Mouse (Mus musculus): ENCODE results near the gene Slc7a5. TPM values are rescaled to one million over a fixed set of nuclear protein-coding genes. Genes with fewer than 3 reads are reported as not detected.

Gene Slc7a5
- polyA plus RNA-seq, 1 experiment, result 113 TPM

DNA sequence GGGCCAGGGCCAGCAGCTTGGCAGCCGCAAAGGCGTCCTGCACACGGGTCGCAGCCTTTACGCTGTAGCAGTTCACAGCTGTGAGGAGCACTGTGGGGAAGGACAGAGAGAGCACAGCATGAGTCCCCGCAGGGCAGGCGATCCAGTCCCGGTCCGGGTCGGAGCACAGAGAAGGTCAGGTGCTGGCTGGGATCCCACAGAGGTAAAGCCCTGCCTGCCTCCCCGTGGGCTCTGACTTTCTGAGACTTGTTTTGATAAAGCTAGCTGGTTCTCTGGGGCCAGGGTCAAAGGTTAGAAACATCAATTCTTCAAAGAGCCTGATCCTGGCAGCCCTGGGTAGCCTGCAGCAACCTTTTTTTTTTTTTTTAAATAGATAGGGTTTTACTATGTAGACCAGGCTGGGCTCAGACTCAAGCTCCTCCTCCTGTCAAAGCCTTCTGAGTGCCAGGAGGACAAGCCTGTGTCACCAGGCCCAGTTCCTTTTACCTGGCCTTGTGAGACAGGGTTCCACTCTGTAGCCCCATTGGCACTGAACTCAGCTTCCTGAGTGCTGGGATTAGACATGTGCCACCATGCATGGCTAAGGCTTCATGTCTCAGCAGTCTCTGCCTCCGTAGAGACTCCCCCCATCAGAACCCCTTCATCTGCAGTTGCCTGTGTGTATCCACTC lies 10.9 kb downstream of the Slc7a5 start:
- TF ChIP-seq POLR2A (IDR thresholded peaks at IDR 0.05; ENCODE audit: borderline replicate concordance, extremely low read depth, insufficient read depth, insufficient read length, poor library complexity, severe bottlenecking) (no peak), CTCF (IDR thresholded peaks at IDR 0.05; ENCODE audit: borderline replicate concordance, extremely low read depth, insufficient read depth, insufficient read length) (no peak)
- no peak for DNase-seq (ENCODE audit: low read depth)

DNA sequence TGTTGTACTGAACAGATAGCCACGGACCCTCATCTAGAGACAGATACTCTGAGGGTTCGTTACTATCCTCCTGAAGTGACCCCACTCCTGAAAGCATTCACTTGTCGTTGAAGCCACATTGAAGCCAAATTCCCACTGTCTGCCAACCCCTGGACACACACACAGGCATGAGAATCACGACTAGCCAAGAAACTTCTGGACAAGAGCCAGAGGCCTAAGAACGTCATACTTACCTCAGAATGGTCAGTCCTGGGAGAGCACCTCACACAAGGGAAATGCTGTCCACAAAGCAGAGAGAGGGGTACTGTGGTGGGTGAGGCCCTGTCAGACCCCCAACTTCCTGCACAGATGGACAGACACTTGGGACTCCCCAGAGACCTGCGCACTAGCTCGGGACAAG lies 11.6 kb downstream of the Slc7a5 start:
- DNase-seq (ENCODE audit: low read depth), result no peak

DNA sequence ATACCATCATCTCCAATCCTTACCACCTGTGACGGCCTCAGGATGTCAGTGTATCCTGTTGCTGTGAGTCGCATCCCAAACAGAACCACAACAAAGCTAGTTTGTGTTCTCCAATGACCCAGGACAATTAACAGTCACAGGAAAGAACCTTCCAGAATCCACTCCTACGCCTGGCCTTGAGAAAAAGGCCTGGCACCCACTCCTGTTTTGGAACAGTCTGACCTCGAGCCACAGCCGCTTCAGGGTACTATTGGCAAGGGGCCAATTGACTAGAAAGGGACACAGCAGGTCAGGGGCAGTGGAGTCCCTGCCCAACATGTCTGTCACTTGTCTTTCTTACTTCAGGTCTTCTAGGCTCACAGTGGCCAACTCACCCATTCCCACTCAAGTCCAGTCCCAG lies 14.6 kb downstream of the Slc7a5 start:
- DNase-seq (ENCODE audit: low read depth), result no peak
- TF ChIP-seq CTCF (IDR thresholded peaks at IDR 0.05; ENCODE audit: borderline replicate concordance, extremely low read depth, insufficient read depth, insufficient read length) (no peak), POLR2A (IDR thresholded peaks at IDR 0.05; ENCODE audit: borderline replicate concordance, extremely low read depth, insufficient read depth, insufficient read length, poor library complexity, severe bottlenecking) (no peak)

More for the DNA sequence above, 11.6 kb downstream of the Slc7a5 start:
- TF ChIP-seq POLR2A (IDR thresholded peaks at IDR 0.05; ENCODE audit: borderline replicate concordance, extremely low read depth, insufficient read depth, insufficient read length, poor library complexity, severe bottlenecking) (no peak), CTCF (IDR thresholded peaks at IDR 0.05; ENCODE audit: borderline replicate concordance, extremely low read depth, insufficient read depth, insufficient read length) (no peak)

DNA sequence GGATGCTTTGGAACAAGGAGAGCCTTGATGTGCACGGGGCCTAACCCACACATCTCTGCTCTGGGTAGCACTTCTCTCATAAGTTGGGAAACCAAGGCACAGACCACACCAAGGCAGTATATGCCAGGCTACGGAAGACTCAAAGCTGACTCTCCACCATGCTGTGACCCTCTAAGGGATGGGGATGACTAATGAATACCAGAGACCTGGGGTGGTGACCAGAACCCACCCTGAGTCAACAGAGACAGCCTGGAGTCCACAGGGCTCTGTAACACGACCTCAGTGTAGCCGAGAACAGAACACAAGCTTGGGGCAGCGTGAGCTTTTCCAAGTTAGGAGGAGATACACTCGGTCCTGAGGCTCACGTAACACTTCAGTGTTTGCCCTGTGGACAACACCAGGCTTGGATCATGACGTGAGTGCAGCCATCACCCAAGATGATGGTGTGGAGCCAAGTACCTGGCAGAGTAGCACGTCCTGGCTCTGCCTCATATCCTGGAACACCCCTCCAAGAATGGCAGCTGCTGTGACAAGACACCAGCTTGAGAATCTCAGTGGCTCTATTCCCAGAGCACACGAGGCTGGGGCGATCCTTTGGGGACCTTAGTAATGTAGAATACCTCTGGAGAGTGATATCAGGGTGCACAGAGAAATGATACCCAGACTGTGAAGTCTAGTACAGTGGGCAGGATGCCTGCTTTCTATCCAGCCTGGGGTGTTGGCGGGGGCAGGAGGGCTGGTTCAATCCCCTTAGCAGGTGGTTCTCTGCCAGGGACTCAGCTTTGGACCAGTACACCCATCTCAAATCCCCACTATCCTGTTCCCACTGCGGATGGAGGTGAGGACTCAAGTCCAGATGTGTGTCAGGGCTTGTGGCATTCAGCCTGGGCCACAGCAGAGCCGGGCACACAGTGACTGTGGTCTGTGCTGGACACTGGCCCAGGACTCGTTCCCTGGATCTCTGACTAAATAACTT lies 17.4 kb downstream of the Slc7a5 start:
- no peak for TF ChIP-seq CTCF (IDR thresholded peaks at IDR 0.05; ENCODE audit: borderline replicate concordance, extremely low read depth, insufficient read depth, insufficient read length)
- TF ChIP-seq POLR2A (IDR thresholded peaks at IDR 0.05; ENCODE audit: borderline replicate concordance, extremely low read depth, insufficient read depth, insufficient read length, poor library complexity, severe bottlenecking), result no peak
- peak; percentile 47 for DNase-seq (ENCODE audit: low read depth)

DNA sequence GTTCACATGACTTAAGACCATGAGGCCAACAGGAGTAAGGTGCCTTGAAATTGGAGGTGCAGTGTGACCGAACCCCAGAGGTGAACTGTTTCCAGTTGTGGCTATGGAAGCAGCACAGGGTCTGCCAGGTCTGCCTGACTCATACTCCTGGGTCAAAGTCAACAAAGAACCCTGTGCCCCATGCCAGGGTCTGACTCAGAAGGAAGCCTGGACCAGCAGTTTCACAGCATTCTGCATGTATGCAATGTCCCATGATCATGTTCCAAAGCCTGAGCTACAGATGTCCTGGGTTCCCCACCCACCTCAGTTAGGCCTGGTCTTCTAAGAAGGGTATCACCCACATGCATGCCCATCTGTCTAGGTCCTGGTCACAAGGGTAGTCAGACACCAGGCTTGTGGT lies 18.2 kb downstream of the Slc7a5 start:
- no peak for DNase-seq (ENCODE audit: low read depth)
- TF ChIP-seq POLR2A (IDR thresholded peaks at IDR 0.05; ENCODE audit: borderline replicate concordance, extremely low read depth, insufficient read depth, insufficient read length, poor library complexity, severe bottlenecking) (no peak), CTCF (IDR thresholded peaks at IDR 0.05; ENCODE audit: borderline replicate concordance, extremely low read depth, insufficient read depth, insufficient read length) (no peak)

DNA sequence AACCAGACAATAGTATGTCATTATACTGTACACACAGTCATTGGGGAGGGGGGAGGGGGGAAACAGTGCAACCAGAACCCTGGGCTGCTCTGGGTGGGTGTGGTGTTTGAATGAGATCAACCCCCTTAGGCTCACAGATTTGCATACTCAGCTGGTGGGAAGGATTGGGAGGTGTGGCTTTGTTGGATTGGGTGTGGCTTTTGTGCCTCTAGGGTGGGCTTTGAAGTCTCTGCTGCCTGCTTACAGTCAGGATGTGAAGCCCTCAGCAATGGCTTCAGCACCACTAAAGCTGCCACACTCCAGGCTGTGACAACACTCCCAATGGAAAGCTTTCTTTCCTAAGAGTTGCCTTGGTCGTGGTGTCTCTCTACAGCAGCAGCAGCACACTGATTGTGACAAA lies 19.9 kb downstream of the Slc7a5 start:
- no peak for DNase-seq (ENCODE audit: low read depth)
- no peak for TF ChIP-seq POLR2A (IDR thresholded peaks at IDR 0.05; ENCODE audit: borderline replicate concordance, extremely low read depth, insufficient read depth, insufficient read length, poor library complexity, severe bottlenecking)
- no peak for TF ChIP-seq CTCF (IDR thresholded peaks at IDR 0.05; ENCODE audit: borderline replicate concordance, extremely low read depth, insufficient read depth, insufficient read length)

DNA sequence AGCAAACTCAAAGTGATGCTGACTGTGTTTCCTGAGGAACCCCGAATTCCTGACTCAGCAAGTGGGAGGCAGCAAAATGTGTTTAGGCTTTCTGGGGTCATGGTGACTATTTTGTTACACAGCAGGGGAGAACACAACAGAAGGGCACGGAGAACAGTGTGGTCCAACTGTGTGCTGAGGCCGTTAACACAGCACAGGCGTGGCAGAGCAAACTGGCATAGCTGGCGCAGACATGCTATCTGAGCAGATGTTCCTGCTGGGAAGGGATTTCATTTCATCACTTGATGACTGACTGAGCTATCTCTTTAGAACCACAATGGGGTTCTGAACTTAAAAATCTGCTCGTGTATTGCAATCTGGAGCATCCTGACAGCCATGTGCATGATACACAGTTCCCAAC lies 22.1 kb downstream of the Slc7a5 start:
- TF ChIP-seq POLR2A (IDR thresholded peaks at IDR 0.05; ENCODE audit: borderline replicate concordance, extremely low read depth, insufficient read depth, insufficient read length, poor library complexity, severe bottlenecking) (no peak), CTCF (IDR thresholded peaks at IDR 0.05; ENCODE audit: borderline replicate concordance, extremely low read depth, insufficient read depth, insufficient read length) (no peak)
- no peak for DNase-seq (ENCODE audit: low read depth)

DNA sequence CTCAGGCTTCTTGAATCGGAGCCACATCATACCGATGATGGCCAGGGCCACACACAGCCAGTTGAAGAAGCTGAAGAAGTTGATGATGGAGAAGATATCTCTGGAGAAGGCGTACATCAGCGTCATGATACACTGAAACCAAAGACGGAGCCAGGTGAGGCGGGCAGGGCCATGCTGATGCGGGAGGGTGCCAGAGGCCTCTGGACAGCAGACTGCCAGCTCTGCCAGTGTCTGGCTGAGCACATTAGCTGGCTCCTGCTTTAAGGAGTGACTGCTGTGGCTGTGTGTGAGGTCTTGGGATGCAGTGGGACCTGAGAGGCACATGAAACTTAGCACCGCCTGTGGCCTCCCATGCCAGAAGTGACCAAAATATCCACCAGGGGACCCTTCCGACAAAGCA lies 22.5 kb downstream of the Slc7a5 start:
- no peak for DNase-seq (ENCODE audit: low read depth)
- TF ChIP-seq POLR2A (IDR thresholded peaks at IDR 0.05; ENCODE audit: borderline replicate concordance, extremely low read depth, insufficient read depth, insufficient read length, poor library complexity, severe bottlenecking) (no peak), CTCF (IDR thresholded peaks at IDR 0.05; ENCODE audit: borderline replicate concordance, extremely low read depth, insufficient read depth, insufficient read length) (no peak)

DNA sequence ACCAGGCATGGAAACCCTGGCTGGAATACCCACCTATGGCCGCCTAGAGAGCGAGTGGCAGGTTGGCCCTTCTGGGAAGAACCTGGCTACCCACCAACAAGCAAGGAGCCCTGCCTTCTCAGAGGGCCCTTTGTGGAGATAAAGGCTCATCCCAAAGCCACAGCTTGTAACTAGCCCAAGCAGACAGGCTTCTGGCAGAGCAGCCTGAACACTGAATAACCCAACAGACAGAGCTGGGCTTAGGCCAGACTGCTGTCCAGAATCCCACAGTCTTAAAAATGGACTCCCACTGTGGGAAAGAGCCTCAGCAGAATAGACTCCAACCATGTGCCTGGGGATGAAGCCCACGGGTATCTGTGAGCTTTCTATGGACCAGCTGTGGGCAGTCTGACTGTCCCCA lies 23.3 kb downstream of the Slc7a5 start:
- no peak for DNase-seq (ENCODE audit: low read depth)
- TF ChIP-seq CTCF (IDR thresholded peaks at IDR 0.05; ENCODE audit: borderline replicate concordance, extremely low read depth, insufficient read depth, insufficient read length) (no peak), POLR2A (IDR thresholded peaks at IDR 0.05; ENCODE audit: borderline replicate concordance, extremely low read depth, insufficient read depth, insufficient read length, poor library complexity, severe bottlenecking) (no peak)

DNA sequence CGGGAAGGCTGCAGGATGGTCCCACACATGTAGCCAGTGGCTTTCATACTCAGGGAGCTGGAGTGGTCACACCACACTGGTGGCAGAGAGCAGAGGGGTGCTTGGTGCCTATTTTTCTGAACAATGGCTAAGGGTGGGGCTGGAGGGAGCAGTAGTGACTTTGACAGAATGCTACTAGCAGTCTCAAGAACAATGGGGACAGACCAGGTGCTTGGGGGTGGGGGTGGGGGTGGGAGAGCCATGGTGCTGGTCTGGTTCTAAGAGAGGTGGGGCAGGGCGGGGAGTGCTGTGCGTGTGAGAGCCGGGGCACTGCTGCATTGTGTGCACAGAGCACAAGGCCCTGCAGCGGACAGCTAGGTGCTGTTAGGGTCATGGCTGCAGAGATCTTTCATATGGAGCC lies 25.6 kb downstream of the Slc7a5 start:
- DNase-seq (ENCODE audit: low read depth), result no peak
- no peak for TF ChIP-seq POLR2A (IDR thresholded peaks at IDR 0.05; ENCODE audit: borderline replicate concordance, extremely low read depth, insufficient read depth, insufficient read length, poor library complexity, severe bottlenecking)
- no peak for TF ChIP-seq CTCF (IDR thresholded peaks at IDR 0.05; ENCODE audit: borderline replicate concordance, extremely low read depth, insufficient read depth, insufficient read length)

DNA sequence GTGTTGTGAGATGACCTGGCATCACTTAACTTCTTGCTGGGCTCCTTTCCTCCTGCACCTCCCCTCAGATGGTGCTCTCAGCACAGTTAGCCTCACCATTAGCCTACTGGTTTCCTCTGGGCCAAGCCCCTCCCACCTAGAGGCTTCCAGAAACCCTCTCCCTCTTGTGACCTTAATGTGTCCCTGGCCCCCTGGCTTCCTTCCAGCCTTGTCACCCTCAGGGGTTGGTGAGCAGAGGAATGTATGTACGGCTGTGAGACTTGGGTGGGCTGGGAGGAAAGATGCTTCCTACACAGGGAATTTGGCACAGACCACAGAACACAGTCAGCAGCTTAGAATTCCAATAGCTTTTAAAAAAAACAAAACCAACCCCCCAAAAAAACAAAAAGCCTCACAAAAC lies 26.7 kb downstream of the Slc7a5 start:
- no peak for DNase-seq (ENCODE audit: low read depth)
- TF ChIP-seq POLR2A (IDR thresholded peaks at IDR 0.05; ENCODE audit: borderline replicate concordance, extremely low read depth, insufficient read depth, insufficient read length, poor library complexity, severe bottlenecking) (no peak), CTCF (IDR thresholded peaks at IDR 0.05; ENCODE audit: borderline replicate concordance, extremely low read depth, insufficient read depth, insufficient read length) (no peak)
